Mouse (Mus musculus): ENCODE measurements around the gene N4bp2l2.

DNA sequence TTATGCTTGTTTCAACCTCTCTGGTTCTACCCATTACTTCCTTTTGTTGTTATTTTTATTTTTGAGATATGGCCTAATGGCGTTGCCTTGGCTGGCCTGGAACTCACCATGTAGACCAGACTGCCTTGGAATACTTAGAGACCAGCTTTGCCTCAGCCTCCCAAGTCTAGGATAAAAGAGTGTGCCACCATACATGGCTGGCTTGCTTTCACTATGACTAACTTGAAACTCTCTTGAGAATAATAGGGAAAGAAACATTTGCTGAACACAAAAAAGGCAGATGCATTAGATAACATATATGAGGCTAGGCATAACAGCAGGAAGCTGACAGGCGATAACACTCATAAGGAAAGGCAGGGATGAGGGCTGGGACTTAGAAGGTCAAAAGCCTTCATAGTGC is 51.9 kb downstream of the N4bp2l2 start:
- TF ChIP-seq CTCF (IDR thresholded peaks at IDR 0.05; ENCODE audit: control insufficient read depth, insufficient read depth, insufficient replicate concordance, low read depth, low read length) (no peak), POLR2A (IDR thresholded peaks at IDR 0.05; ENCODE audit: control insufficient read depth, low read depth, low read length) (no peak)
